In the genomic region with DNA sequence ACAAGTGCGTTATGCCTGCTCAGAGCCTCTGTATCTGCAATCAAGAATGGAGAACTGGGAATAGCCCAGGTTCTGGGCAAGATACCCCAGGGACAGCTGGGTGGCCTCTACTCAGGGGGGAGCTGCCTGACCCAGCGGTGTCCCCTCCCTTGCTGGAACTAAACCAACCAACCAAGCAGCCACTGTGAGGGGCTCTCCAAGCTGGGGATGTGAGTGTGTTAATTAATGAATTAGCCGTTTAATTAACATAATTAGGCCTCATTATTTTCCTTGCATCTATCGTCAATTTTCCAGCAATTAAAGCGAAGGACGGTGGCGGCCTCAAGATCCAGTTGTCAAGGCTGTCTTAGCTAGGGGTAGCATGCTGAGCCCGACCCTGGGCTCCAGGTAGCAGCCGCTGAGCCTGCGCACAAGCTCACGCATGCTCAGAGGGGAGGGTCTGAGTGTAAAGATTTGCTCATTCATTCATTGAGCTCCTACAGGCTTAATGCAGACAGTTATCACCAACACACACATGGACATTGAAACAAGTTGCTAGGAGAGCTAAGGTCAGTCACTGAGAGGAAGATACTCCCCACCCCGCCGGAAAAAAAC, we compare ENCODE assay signal across 17 mouse cellular contexts.
DNase-seq lines count a peak whose midpoint lies in the region; ATAC-seq lines count a peak whose summit lies in the region.
"Had no signal": no experiment of that assay in that cellular context is flagged by ENCODE, and none has a peak within 500 bp of the region (broad histone marks: within the 10 kb centered on the region; RNA-seq: fewer than 3 reads in every experiment).

No protein-coding gene starts in this region.

- no peaks in the 10 kb centered on the region for H3K27me3 ChIP-seq in midbrain, embryonic 14.5 days (ENCODE audit: control insufficient read depth, insufficient read depth, low read length)
- no peaks in the 10 kb centered on the region for H3K27me3 ChIP-seq in midbrain, embryonic 10.5 days (ENCODE audit: low read depth, poor library complexity, severe bottlenecking)
- peaks cover 5% of the 10 kb centered on the region for H3K27me3 ChIP-seq in hindbrain, embryonic 12.5 days
- peaks cover 7% of the 10 kb centered on the region; the same call in 1 of the 2 replicates for H3K27me3 ChIP-seq in neural tube, embryonic 13.5 days
- H3K27me3 ChIP-seq: embryonic facial prominence, embryonic 12.5 days had no signal

- peak; percentile 36 to 44 for DNase-seq in cerebellum, postnatal 10 days
- peak; percentile 74 for DNase-seq in midbrain, embryonic 14.5 days
- DNase-seq in midbrain, embryonic 10.5 days (ENCODE audit: low spot score) = no peak
- no peak for DNase-seq in Muller cell, postnatal 12 days (ENCODE audit: inconsistent ontology term)
- no peak for DNase-seq in adrenal gland, postnatal 25 days
- DNase-seq: adrenal gland, postnatal 14 days; heart, adult 18-20 months; heart, postnatal 36 days; kidney, adult 2 months; right cerebral cortex, adult 18-20 months; thymus, postnatal 14 days had no signal

- H3K4me1 ChIP-seq in midbrain, embryonic 14.5 days (ENCODE audit: control insufficient read depth, insufficient read depth, low read length) = peaks cover 5% of the 10 kb centered on the region; the same call in 1 of the 2 replicates
- H3K4me1 ChIP-seq in midbrain, embryonic 10.5 days = peaks cover 9% of the 10 kb centered on the region; the same call in 1 of the 2 replicates
- H3K4me1 ChIP-seq in hindbrain, embryonic 12.5 days = peaks cover 22% of the 10 kb centered on the region
- peaks cover 19% of the 10 kb centered on the region for H3K4me1 ChIP-seq in neural tube, embryonic 13.5 days (replicated peaks)
- H3K4me1 ChIP-seq: embryonic facial prominence, embryonic 12.5 days had no signal

- H3K9me3 ChIP-seq in midbrain, embryonic 14.5 days (ENCODE audit: control insufficient read depth, low read length) = no peaks in the 10 kb centered on the region
- no peaks in the 10 kb centered on the region for H3K9me3 ChIP-seq in midbrain, embryonic 10.5 days (replicated peaks)
- no peaks in the 10 kb centered on the region for H3K9me3 ChIP-seq in hindbrain, embryonic 12.5 days (replicated peaks)
- H3K9me3 ChIP-seq in neural tube, embryonic 13.5 days = no peaks in the 10 kb centered on the region
- H3K9me3 ChIP-seq: embryonic facial prominence, embryonic 12.5 days had no signal

- peak overlapping the region; percentile 19; the same call in 1 of the 2 replicates for H3K4me2 ChIP-seq in midbrain, embryonic 14.5 days (ENCODE audit: low read length)
- H3K4me2 ChIP-seq in hindbrain, embryonic 12.5 days (replicated peaks) = no peak overlapping the region
- H3K4me2 ChIP-seq in neural tube, embryonic 13.5 days = peak overlapping the region; percentile 5; the same call in 1 of the 2 replicates
- H3K4me2 ChIP-seq: embryonic facial prominence, embryonic 12.5 days had no signal

- WGBS in midbrain, embryonic 14.5 days = 54% methylated on average over 13 of the region's 13 CpGs
- WGBS in midbrain, embryonic 10.5 days = 73% methylated on average over 13 of the region's 13 CpGs
- WGBS in hindbrain, embryonic 12.5 days = 51% methylated on average over 13 of the region's 13 CpGs
- WGBS in neural tube, embryonic 13.5 days = 39% methylated on average over 13 of the region's 13 CpGs

- H3K9ac ChIP-seq in midbrain, embryonic 14.5 days (replicated peaks; ENCODE audit: low read length) = no peak overlapping the region
- no peak overlapping the region for H3K9ac ChIP-seq in hindbrain, embryonic 12.5 days
- no peak overlapping the region; the same call in 1 of the 2 replicates for H3K9ac ChIP-seq in neural tube, embryonic 13.5 days
- H3K9ac ChIP-seq: embryonic facial prominence, embryonic 12.5 days; liver, embryonic 14.5 days had no signal

- H3K4me3 ChIP-seq in midbrain, embryonic 14.5 days (replicated peaks; ENCODE audit: low read depth, low read length) = no peak overlapping the region
- no peak overlapping the region for H3K4me3 ChIP-seq in midbrain, embryonic 10.5 days
- no peak overlapping the region for H3K4me3 ChIP-seq in hindbrain, embryonic 12.5 days
- no peak overlapping the region for H3K4me3 ChIP-seq in neural tube, embryonic 13.5 days
- H3K4me3 ChIP-seq: embryonic facial prominence, embryonic 12.5 days had no signal

- peak overlapping the region; percentile 49 for H3K27ac ChIP-seq in midbrain, embryonic 14.5 days (replicated peaks; ENCODE audit: low read depth, low read length)
- H3K27ac ChIP-seq in midbrain, embryonic 10.5 days (replicated peaks) = no peak overlapping the region; the same call in 1 of the 2 replicates
- peak overlapping the region; percentile 72 for H3K27ac ChIP-seq in hindbrain, embryonic 12.5 days
- H3K27ac ChIP-seq in neural tube, embryonic 13.5 days (replicated peaks) = no peak overlapping the region
- H3K27ac ChIP-seq: embryonic facial prominence, embryonic 12.5 days; liver, embryonic 14.5 days; macrophage had no signal

- H3K36me3 ChIP-seq in midbrain, embryonic 14.5 days (ENCODE audit: control insufficient read depth, insufficient read depth, low read length) = no peaks in the 10 kb centered on the region
- no peaks in the 10 kb centered on the region for H3K36me3 ChIP-seq in midbrain, embryonic 10.5 days
- H3K36me3 ChIP-seq in hindbrain, embryonic 12.5 days = no peaks in the 10 kb centered on the region
- H3K36me3 ChIP-seq in neural tube, embryonic 13.5 days = no peaks in the 10 kb centered on the region
- H3K36me3 ChIP-seq: embryonic facial prominence, embryonic 12.5 days had no signal

- no peak for ATAC-seq in cerebellum, adult (ENCODE audit: insufficient number of reproducible peaks, low FRiP score, low TSS enrichment)
- no peak for ATAC-seq in midbrain, embryonic 14.5 days (ENCODE audit: low FRiP score, low TSS enrichment)
- ATAC-seq in hindbrain, embryonic 12.5 days (ENCODE audit: low FRiP score) = peak; percentile 39
- peak; percentile 15; the same call in 1 of the 2 replicates for ATAC-seq in neural tube, embryonic 13.5 days (ENCODE audit: low read depth)

Comparison
In these comparisons a context has a peak if more than half of its experiments do, and no peak if none do; other contexts are left out.
1. DNase-seq: peak in cerebellum, postnatal 10 days (2 of 2) and midbrain, embryonic 14.5 days (single experiment); none in midbrain, embryonic 10.5 days (single experiment), Muller cell, postnatal 12 days (single experiment) and adrenal gland, postnatal 25 days (single experiment).
2. H3K27ac ChIP-seq: peak in midbrain, embryonic 14.5 days (single experiment) and hindbrain, embryonic 12.5 days (single experiment); none in midbrain, embryonic 10.5 days (single experiment) and neural tube, embryonic 13.5 days (single experiment).
3. ATAC-seq: peak in hindbrain, embryonic 12.5 days (single experiment) and neural tube, embryonic 13.5 days (single experiment); none in cerebellum, adult (single experiment) and midbrain, embryonic 14.5 days (single experiment).